Comparison of ENCODE assay signal across 21 mouse cellular contexts in genomic region chr17:14703268-14703667, GRCm38 (mm10). TPM values are rescaled to one million over a fixed set of nuclear protein-coding genes. Genes with fewer than 3 reads are reported as not detected.
DNase-seq lines count a peak whose midpoint lies in the region; ATAC-seq and TF ChIP-seq lines count a peak whose summit lies in the region.
"Had no signal": no experiment of that assay in that cellular context is flagged by ENCODE, and none has a peak within 500 bp of the region (broad histone marks: within the 10 kb centered on the region; RNA-seq: fewer than 3 reads in every experiment).

No protein-coding gene starts in this region.

- H3K27ac ChIP-seq in intestine, embryonic 14.5 days (ENCODE audit: low read depth) = 0 out of 2 replicates have a peak overlapping the region, but pooled peaks have one; percentile 47
- H3K27ac ChIP-seq in intestine, postnatal 0 days (ENCODE audit: low read depth, low read length) = no peak overlapping the region
- H3K27ac ChIP-seq in stomach, embryonic 15.5 days = peak overlapping the region; percentile 9; the same call in 1 of the 2 replicates
- H3K27ac ChIP-seq: gastrocnemius, adult 2 months; heart, embryonic 15.5 days; hindbrain, embryonic 12.5 days; hindbrain, postnatal 0 days; kidney, embryonic 15.5 days; liver, embryonic 12.5 days; midbrain, embryonic 13.5 days had no signal

- ATAC-seq in intestine, embryonic 14.5 days (replicated peaks; ENCODE audit: low FRiP score, low TSS enrichment, low read depth) = 0 out of 2 replicates have a peak, but pooled peaks have one; percentile 27
- ATAC-seq in intestine, postnatal 0 days = no peak
- ATAC-seq in stomach, embryonic 15.5 days (ENCODE audit: insufficient read depth, low FRiP score, low read depth) = no peak
- ATAC-seq: forebrain, embryonic 16.5 days; liver, embryonic 12.5 days; liver, postnatal 0 days; midbrain, embryonic 13.5 days had no signal

- no peak overlapping the region for H3K4me2 ChIP-seq in intestine, embryonic 14.5 days (ENCODE audit: low read length)
- no peak overlapping the region for H3K4me2 ChIP-seq in intestine, postnatal 0 days (replicated peaks; ENCODE audit: low read depth)
- H3K4me2 ChIP-seq in stomach, embryonic 15.5 days = no peak overlapping the region
- H3K4me2 ChIP-seq: heart, embryonic 15.5 days; hindbrain, embryonic 12.5 days; kidney, embryonic 15.5 days; liver, embryonic 12.5 days; midbrain, embryonic 13.5 days had no signal

- H3K27me3 ChIP-seq in intestine, embryonic 14.5 days (replicated peaks; ENCODE audit: control insufficient read depth, insufficient read depth, low read length) = no peaks in the 10 kb centered on the region
- no peaks in the 10 kb centered on the region for H3K27me3 ChIP-seq in intestine, postnatal 0 days (replicated peaks; ENCODE audit: control insufficient read depth, insufficient read depth, low read length)
- no peaks in the 10 kb centered on the region for H3K27me3 ChIP-seq in stomach, embryonic 15.5 days (replicated peaks)
- H3K27me3 ChIP-seq: heart, embryonic 15.5 days; hindbrain, embryonic 12.5 days; kidney, embryonic 15.5 days; liver, embryonic 12.5 days; midbrain, embryonic 13.5 days had no signal

- no peaks in the 10 kb centered on the region for H3K36me3 ChIP-seq in intestine, embryonic 14.5 days (ENCODE audit: control insufficient read depth, insufficient read depth, low read length)
- no peaks in the 10 kb centered on the region for H3K36me3 ChIP-seq in intestine, postnatal 0 days (ENCODE audit: control insufficient read depth, insufficient read depth)
- no peaks in the 10 kb centered on the region for H3K36me3 ChIP-seq in stomach, embryonic 15.5 days
- H3K36me3 ChIP-seq: heart, embryonic 15.5 days; hindbrain, embryonic 12.5 days; kidney, embryonic 15.5 days; liver, embryonic 12.5 days; midbrain, embryonic 13.5 days had no signal

- peaks cover 15% of the 10 kb centered on the region for H3K4me1 ChIP-seq in intestine, embryonic 14.5 days (replicated peaks; ENCODE audit: control insufficient read depth, insufficient read depth, low read length)
- no peaks in the 10 kb centered on the region for H3K4me1 ChIP-seq in intestine, postnatal 0 days (replicated peaks; ENCODE audit: control insufficient read depth, insufficient read depth, low read length)
- 0 out of 2 replicates have a peak, but pooled peaks cover 15% of the 10 kb centered on the region for H3K4me1 ChIP-seq in stomach, embryonic 15.5 days
- H3K4me1 ChIP-seq: heart, embryonic 15.5 days; hindbrain, embryonic 12.5 days; kidney, embryonic 15.5 days; liver, embryonic 12.5 days; midbrain, embryonic 13.5 days had no signal

- H3K9ac ChIP-seq in intestine, embryonic 14.5 days (ENCODE audit: low read length) = no peak overlapping the region
- H3K9ac ChIP-seq in intestine, postnatal 0 days (ENCODE audit: low read depth, low read length) = no peak overlapping the region
- no peak overlapping the region for H3K9ac ChIP-seq in stomach, embryonic 15.5 days
- H3K9ac ChIP-seq: heart, embryonic 15.5 days; hindbrain, embryonic 12.5 days; kidney, embryonic 15.5 days; liver, embryonic 12.5 days; liver, postnatal 0 days; midbrain, embryonic 13.5 days had no signal

- DNase-seq in intestine, embryonic 14.5 days (ENCODE audit: low spot score) = peak; percentile 54
- DNase-seq in testis, postnatal 10 days (ENCODE audit: low spot score) = peak; percentile 27
- no peak for DNase-seq in testis, postnatal 14 days (ENCODE audit: low spot score)
- DNase-seq in thymus, adult 18-20 months = no peak
- DNase-seq in cerebellum, postnatal 10 days = no peak
- DNase-seq: adrenal gland, adult 2 months; B cell, adult 2 months; gastrocnemius, adult 2 months; heart, postnatal 36 days; kidney, adult 18-20 months; liver, postnatal 0 days; lung, postnatal 4 days had no signal

- no peaks in the 10 kb centered on the region for H3K9me3 ChIP-seq in intestine, embryonic 14.5 days (ENCODE audit: control insufficient read depth, low read length)
- H3K9me3 ChIP-seq in intestine, postnatal 0 days (ENCODE audit: control insufficient read depth) = no peaks in the 10 kb centered on the region
- H3K9me3 ChIP-seq in stomach, embryonic 15.5 days = no peaks in the 10 kb centered on the region
- H3K9me3 ChIP-seq: heart, embryonic 15.5 days; hindbrain, embryonic 12.5 days; kidney, embryonic 15.5 days; liver, embryonic 12.5 days; midbrain, embryonic 13.5 days had no signal

- H3K4me3 ChIP-seq in intestine, embryonic 14.5 days (ENCODE audit: low read depth, low read length) = no peak overlapping the region
- no peak overlapping the region for H3K4me3 ChIP-seq in intestine, postnatal 0 days (ENCODE audit: low read depth, low read length)
- H3K4me3 ChIP-seq in stomach, embryonic 15.5 days (replicated peaks) = no peak overlapping the region
- H3K4me3 ChIP-seq: gastrocnemius, adult 2 months; heart, embryonic 15.5 days; hindbrain, embryonic 12.5 days; kidney, embryonic 15.5 days; liver, embryonic 12.5 days; midbrain, embryonic 13.5 days had no signal

- no peak for TF ChIP-seq CTCF in intestine, postnatal 0 days (IDR thresholded peaks at IDR 0.05; ENCODE audit: low read depth)

- 34% methylated on average over 4 of the region's 4 CpGs for WGBS in intestine, embryonic 14.5 days
- 35% methylated on average over 4 of the region's 4 CpGs for WGBS in intestine, postnatal 0 days
- 31% methylated on average over 4 of the region's 4 CpGs for WGBS in stomach, embryonic 15.5 days

RNA-seq across cellular contexts. Expression of gene Thbs2, which starts 9.2 kb away (rescaled TPM):
- polyA plus RNA-seq in intestine, embryonic 14.5 days (2014; fragmentation: Nextera tagmentation; extraction: Ambion mirVana) = 55.6 and 59.1 TPM in 2 replicates
- 20.5 and 20.9 TPM in 2 replicates for polyA plus RNA-seq in intestine, postnatal 0 days (2015; fragmentation: Nextera tagmentation; extraction: Ambion mirVana)
- polyA plus RNA-seq in stomach, embryonic 15.5 days (2015; fragmentation: Nextera tagmentation; extraction: Ambion mirVana) = 35.0 and 35.2 TPM in 2 replicates

Comparison
In these comparisons a context has a peak if more than half of its experiments do, and no peak if none do; other contexts are left out.
1. DNase-seq: peak in intestine, embryonic 14.5 days (single experiment) and testis, postnatal 10 days (single experiment); none in testis, postnatal 14 days (single experiment), thymus, adult 18-20 months (0 of 2) and cerebellum, postnatal 10 days (0 of 2).